Mouse (Mus musculus) myocyte (in vitro differentiated cells): ENCODE measurements around the gene Gm28308.

Experiments
- E2F4 ChIP-seq: IDR thresholded peaks from one replicate; pipeline ENCODE4 v1.6.1; 2011; ENCODE audit warnings: mild to moderate bottlenecking, control low read depth, moderate library complexity; ENCODE audit not compliant: insufficient read depth
- MYOG ChIP-seq, 3 experiments: IDR thresholded peaks; one replicate each; pipeline ENCODE4 v1.6.1; 2011; ENCODE audit warnings: control low read depth in 2 of 3, low read depth in 2 of 3, mild to moderate bottlenecking in 2 of 3; ENCODE audit not compliant: insufficient read length in 2 of 3, control insufficient read depth in 1 of 3, insufficient read depth in 1 of 3
- POLR2A ChIP-seq: IDR thresholded peaks from one replicate; pipeline ENCODE4 v1.6.1; 2011; ENCODE audit warnings: low read depth, mild to moderate bottlenecking, control low read depth, moderate library complexity; ENCODE audit not compliant: insufficient read length
- TCF12 ChIP-seq: IDR thresholded peaks from one replicate; pipeline ENCODE4 v1.6.1; 2011; ENCODE audit warnings: mild to moderate bottlenecking, control low read depth; ENCODE audit not compliant: poor library complexity, insufficient read depth, severe bottlenecking
- USF1 ChIP-seq: IDR thresholded peaks from one replicate; pipeline ENCODE4 v1.6.1; 2011; ENCODE audit warnings: low read depth, mild to moderate bottlenecking, control low read depth, moderate library complexity

DNA sequence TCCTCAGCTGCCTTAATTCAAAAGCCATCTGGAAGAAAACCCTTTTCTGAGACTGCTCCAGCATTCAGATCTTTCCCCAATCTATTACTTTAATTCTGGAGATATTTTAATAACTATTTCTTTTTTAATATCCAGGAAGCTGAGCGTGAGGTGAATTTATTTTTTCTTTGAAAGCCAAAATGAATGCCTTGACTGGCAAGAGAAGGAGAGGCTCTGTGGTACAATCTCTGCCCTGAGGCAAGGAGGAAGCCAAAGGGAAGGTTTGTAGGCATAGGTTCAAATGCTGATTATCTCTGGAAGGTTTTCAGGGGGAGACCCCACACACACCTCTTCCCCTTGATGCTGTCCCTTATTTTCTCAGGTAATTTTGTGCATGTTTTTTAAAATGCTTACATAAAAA is 46.0 kb downstream of the Gm28308 start:
- no peak for TF ChIP-seq E2F4
- no peak for TF ChIP-seq MYOG (IDR thresholded peaks at IDR 0.05; ENCODE audit: control insufficient read depth in 1 of 3, insufficient read depth in 1 of 3, insufficient read length in 2 of 3, low read depth in 2 of 3)
- TF ChIP-seq POLR2A = no peak
- TF ChIP-seq USF1 = no peak
- no peak for TF ChIP-seq TCF12
